Mouse (Mus musculus) ES-E14 (cell line): ENCODE results near the gene Tmem248. TPM values are rescaled to one million over a fixed set of nuclear protein-coding genes. Genes with fewer than 3 reads are reported as not detected.

Source experiments
- DNase-seq: peaks from one replicate; pipeline ENCODE4 v3.0.0-alpha.2; 2013; ENCODE audit warnings: low read depth, low spot score
- H3K27ac ChIP-seq: 2 replicates; pipeline ENCODE4 v1.5.1; 2012; ENCODE audit warnings: low read depth, mild to moderate bottlenecking, low read length, moderate library complexity, mixed read lengths; ENCODE audit not compliant: poor library complexity, insufficient read depth, severe bottlenecking
- H3K36me3 ChIP-seq: 2 replicates; pipeline ENCODE4 v1.6.1; 2012; ENCODE audit warnings: mild to moderate bottlenecking, low read length, moderate library complexity, mixed read lengths; ENCODE audit not compliant: control insufficient read depth, poor library complexity, insufficient read depth, severe bottlenecking
- H3K4me1 ChIP-seq, 2 experiments: fragments of 150-350 bp in 1 of 2; sonication (generic) in 1 of 2; 2 replicates each; pipeline ENCODE4 v1.6.1; 2012; ENCODE audit warnings: low read length in 2 of 2, mild to moderate bottlenecking in 1 of 2, mixed read lengths in 1 of 2; ENCODE audit not compliant: control insufficient read depth in 2 of 2, insufficient read depth in 2 of 2, poor library complexity in 1 of 2
- H3K4me3 ChIP-seq, 2 experiments: fragments of 150-350 bp in 1 of 2; sonication (generic) in 1 of 2; 2 replicates each; pipeline ENCODE4 v1.5.1; 2012; ENCODE audit warnings: low read length in 2 of 2, low read depth in 1 of 2, mild to moderate bottlenecking in 1 of 2, mixed read lengths in 1 of 2; ENCODE audit not compliant: insufficient read depth in 1 of 2, poor library complexity in 1 of 2, severe bottlenecking in 1 of 2
- H3K9ac ChIP-seq: 2 replicates; pipeline ENCODE4 v1.6.1; 2012; ENCODE audit warnings: low read depth, mild to moderate bottlenecking, low read length, mixed read lengths; ENCODE audit not compliant: poor library complexity, insufficient read depth, severe bottlenecking
- H3K9me3 ChIP-seq: fragments of 150-350 bp; sonication (generic); 2 replicates; pipeline ENCODE4 v1.6.1; 2012; ENCODE audit warnings: low read depth, mild to moderate bottlenecking, low read length; ENCODE audit not compliant: control insufficient read depth, insufficient read depth
- CHD2 ChIP-seq: IDR thresholded peaks from 2 replicates; pipeline ENCODE4 v1.6.1; 2014; ENCODE audit warnings: mild to moderate bottlenecking, low read depth, low read length, inconsistent platforms
- HCFC1 ChIP-seq: IDR thresholded peaks from 2 replicates; pipeline ENCODE4 v1.6.1; 2012; ENCODE audit warnings: low read length, inconsistent platforms, borderline replicate concordance; ENCODE audit not compliant: insufficient read depth
- MAFK ChIP-seq: IDR thresholded peaks from 2 replicates; pipeline ENCODE4 v1.6.1; 2014; ENCODE audit warnings: mild to moderate bottlenecking, low read depth, low read length, inconsistent platforms; ENCODE audit not compliant: insufficient read depth
- ZC3H11A ChIP-seq: IDR thresholded peaks from 2 replicates; pipeline ENCODE4 v1.6.1; 2012; ENCODE audit warnings: low read depth, mild to moderate bottlenecking, inconsistent platforms, low read length, borderline replicate concordance
- ZNF384 ChIP-seq: IDR thresholded peaks from 2 replicates; pipeline ENCODE4 v1.6.1; 2012; ENCODE audit warnings: low read depth, low read length, inconsistent platforms
- in situ Hi-C, 2 experiments: fragments of 600-800 bp; cut with MboI; formaldehyde crosslinking; loops; one replicate each; pipeline ENCODE4 v1.15.1; 2025; ENCODE audit warnings: low sequenced_read_pairs in 2 of 2, inconsistent platforms in 1 of 2; ENCODE audit not compliant: unreplicated experiment in 2 of 2
- total RNA-seq: library from RNA; depleted of rRNA; stranded (reverse); fragments of 300-350 nt; gene quantifications from 2 replicates; pipeline ENCODE4 v1.2.3, GENCODE M21; 2012

Tmem248 gene
- total RNA-seq, 1 experiment: 83.1 TPM

DNA sequence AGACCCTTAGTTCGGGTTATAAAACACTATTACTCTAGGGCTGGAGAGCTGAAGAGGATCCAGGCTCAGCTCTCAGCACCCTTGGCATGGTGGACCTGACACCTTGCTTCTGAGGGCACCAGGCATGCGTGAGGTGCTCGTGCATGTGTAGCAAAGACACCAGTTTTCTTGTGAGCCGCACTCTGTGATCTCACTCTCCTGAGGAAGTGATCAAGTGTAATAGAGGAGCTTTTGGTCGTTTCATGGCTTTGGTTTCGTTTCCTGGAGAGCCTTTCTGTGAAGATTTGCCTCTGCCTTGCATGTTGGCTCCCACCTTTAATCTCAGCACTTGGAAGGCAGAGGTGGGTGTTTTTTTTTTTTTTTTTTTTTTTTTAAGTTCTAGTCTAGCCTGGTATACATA, 12.3 kb upstream of the Tmem248 start:
- H3K9me3 ChIP-seq: no peaks in the 10 kb centered on the region
- no peak overlapping the region for H3K9ac ChIP-seq
- no peak overlapping the region for H3K27ac ChIP-seq
- peaks cover 11% of the 10 kb centered on the region for H3K36me3 ChIP-seq
- in situ Hi-C loops: no loop called here
- no peak overlapping the region for H3K4me3 ChIP-seq
- no peaks in the 10 kb centered on the region for H3K4me1 ChIP-seq
- DNase-seq: no peak
- TF ChIP-seq ZC3H11A (no peak), HCFC1 (no peak), ZNF384 (no peak), CHD2 (no peak), MAFK (no peak)

DNA sequence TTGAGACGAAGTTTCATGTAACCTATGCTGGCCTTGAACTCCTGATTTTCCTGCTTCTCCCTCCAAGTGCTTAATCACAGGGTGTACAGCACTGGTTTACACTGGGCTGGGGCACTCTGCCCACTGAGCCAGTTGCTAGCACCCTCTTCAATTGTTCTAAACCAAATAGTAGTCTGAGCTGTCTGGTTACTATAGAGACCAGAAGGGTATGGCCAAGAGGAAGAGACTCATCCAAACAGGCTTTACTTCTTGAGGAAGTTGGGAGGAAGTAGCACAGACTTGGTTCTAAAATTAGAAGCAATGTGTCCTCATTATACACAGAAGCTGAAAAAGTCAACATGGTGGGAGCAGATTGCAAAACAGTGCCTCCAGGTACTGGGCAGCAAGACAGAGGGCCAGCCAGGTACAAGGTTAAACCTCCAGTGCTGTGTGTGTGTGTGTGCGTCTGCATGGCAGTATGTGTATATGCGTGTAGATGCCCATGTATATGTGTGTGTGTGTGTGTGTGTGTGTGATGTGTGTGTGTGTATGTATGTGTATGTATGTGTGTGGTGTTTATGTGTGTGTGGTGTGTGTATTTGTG, 11.3 kb upstream of the Tmem248 start:
- peaks cover 18% of the 10 kb centered on the region for H3K36me3 ChIP-seq
- no peak for TF ChIP-seq ZC3H11A
- no peak for TF ChIP-seq MAFK
- TF ChIP-seq HCFC1: no peak
- in situ Hi-C loops: no loop called here
- no peaks in the 10 kb centered on the region for H3K9me3 ChIP-seq
- H3K9ac ChIP-seq: no peak overlapping the region
- no peak for DNase-seq
- H3K4me1 ChIP-seq: no peaks in the 10 kb centered on the region
- H3K27ac ChIP-seq: no peak overlapping the region
- H3K4me3 ChIP-seq: no peak overlapping the region

DNA sequence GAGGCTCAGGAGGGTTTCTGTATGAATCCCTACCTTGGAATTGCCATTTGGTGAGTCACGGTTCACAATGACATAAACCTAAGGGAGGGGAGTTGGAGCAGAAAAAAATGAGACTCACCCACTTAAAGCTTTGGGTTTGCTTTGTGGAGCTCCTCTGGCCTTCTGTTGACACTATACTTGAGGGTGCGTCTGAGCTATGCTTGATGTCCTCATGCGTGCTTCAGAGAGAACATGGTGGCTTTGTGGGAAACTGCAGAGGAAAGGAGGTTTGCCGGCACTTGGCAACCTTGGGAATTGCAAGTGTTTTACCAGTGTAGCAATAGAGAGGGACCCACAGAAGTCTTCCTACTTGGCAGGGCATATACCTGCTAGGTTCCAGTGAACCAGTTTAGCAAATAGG, 9.6 kb upstream of the Tmem248 start:
- Histone ChIP-seq H3K27ac (no peak overlapping the region), H3K4me3 (no peak overlapping the region), H3K9me3 (no peaks in the 10 kb centered on the region), H3K9ac (no peak overlapping the region), H3K4me1 (peaks cover 0 to 6% of the 10 kb centered on the region in 2 experiments; a peak in 1 of 4 replicates), H3K36me3 (peaks cover 26% of the 10 kb centered on the region)
- TF ChIP-seq ZC3H11A: no peak
- no peak for TF ChIP-seq ZNF384
- TF ChIP-seq CHD2: no peak
- TF ChIP-seq HCFC1: no peak
- no peak for TF ChIP-seq MAFK
- DNase-seq: no peak
- in situ Hi-C loops: no loop called here

DNA sequence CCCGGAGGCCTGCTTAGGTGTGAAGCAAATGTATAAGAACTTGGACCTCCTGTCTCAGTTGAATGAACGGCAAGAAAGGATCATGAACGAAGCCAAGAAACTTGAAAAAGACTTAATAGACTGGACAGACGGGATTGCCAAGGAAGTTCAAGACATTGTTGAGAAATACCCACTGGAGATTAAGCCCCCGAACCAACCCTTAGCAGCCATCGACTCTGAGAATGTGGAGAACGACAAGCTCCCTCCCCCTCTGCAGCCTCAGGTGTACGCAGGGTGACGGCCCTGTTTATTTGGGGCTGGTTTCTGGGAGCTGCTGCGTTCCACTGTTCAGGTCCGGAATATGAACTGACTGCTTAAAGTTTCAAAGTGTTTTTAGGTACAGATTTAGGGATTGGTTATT, 3.9 kb upstream of the Tmem248 start:
- no peak for DNase-seq
- peaks cover 0 to 6% of the 10 kb centered on the region in 2 experiments; a peak in 1 of 4 replicates for H3K4me1 ChIP-seq
- in situ Hi-C loops: no loop called here
- peaks cover 24% of the 10 kb centered on the region for H3K36me3 ChIP-seq
- H3K27ac ChIP-seq: no peak overlapping the region
- H3K9me3 ChIP-seq: no peaks in the 10 kb centered on the region
- no peak overlapping the region for H3K9ac ChIP-seq
- no peak overlapping the region for H3K4me3 ChIP-seq
- TF ChIP-seq CHD2 (no peak), ZC3H11A (no peak), HCFC1 (no peak), MAFK (no peak), ZNF384 (no peak)

DNA sequence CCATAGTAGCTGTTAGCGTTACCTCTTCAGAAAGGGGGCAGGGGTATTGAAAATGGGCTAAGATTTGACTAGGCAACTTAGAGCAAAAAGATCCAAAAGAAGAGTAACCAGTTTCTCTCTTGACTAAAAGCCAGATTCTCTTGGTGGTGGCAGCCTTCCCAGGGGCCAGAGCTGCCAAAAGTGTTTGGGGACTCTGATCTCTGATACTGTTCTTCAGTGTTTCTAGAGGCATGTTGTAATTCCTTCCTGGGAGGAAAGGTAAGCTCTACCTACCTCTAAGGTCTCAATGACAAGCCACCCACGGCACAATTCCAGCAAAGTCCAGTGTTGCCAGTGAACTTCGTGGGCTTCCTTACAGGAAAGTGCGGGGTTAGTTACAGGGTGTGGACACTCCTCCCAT, 525 bp downstream of the Tmem248 start:
- no peak overlapping the region for H3K9ac ChIP-seq
- no peaks in the 10 kb centered on the region for H3K9me3 ChIP-seq
- H3K27ac ChIP-seq: no peak overlapping the region
- TF ChIP-seq ZC3H11A (no peak), CHD2 (no peak), ZNF384 (no peak)
- H3K4me3 ChIP-seq: no peak overlapping the region
- in situ Hi-C loops: no loop called here
- H3K4me1 ChIP-seq: peaks cover 0 to 7% of the 10 kb centered on the region in 2 experiments; a peak in 3 of 4 replicates
- H3K36me3 ChIP-seq: no peaks in the 10 kb centered on the region
- DNase-seq: no peak
